Mouse (Mus musculus) ES-E14 (cell line): ENCODE results near the gene Clk2.

Source experiments
- MAFK ChIP-seq: IDR thresholded peaks from 2 replicates; pipeline ENCODE4 v1.6.1; 2014; ENCODE audit warnings: mild to moderate bottlenecking, low read depth, low read length, inconsistent platforms; ENCODE audit not compliant: insufficient read depth
- ZC3H11A ChIP-seq: IDR thresholded peaks from 2 replicates; pipeline ENCODE4 v1.6.1; 2012; ENCODE audit warnings: low read depth, mild to moderate bottlenecking, inconsistent platforms, low read length, borderline replicate concordance

DNA sequence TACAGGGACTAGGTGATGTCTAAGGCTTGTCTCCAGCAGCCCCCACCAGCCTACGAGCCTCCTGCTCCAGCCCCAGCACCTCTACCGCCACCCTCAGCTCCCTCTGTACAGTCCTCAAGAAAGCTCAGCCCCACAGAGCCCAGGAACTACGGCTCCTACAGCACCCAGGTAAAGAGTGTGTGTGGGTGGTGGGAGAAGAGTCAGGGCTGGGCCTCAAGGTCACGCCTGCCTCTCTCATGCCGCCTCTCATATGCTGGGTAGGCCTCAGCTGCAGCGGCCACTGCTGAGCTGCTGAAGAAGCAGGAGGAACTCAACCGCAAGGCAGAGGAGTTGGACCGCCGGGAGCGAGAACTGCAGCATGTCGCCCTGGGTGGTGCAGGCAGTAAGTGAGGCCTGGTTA, 14.5 kb downstream of the Clk2 start:
- TF ChIP-seq MAFK (no peak), ZC3H11A (no peak)
